Mouse (Mus musculus) stomach, postnatal 0 days (tissue): Measurements from ENCODE around the gene Lamp1.

Experiments
- CTCF ChIP-seq: IDR thresholded peaks from 2 replicates; pipeline ENCODE4 v1.5.1; 2016; ENCODE audit warnings: antibody characterized with exemption, low read depth, mild to moderate bottlenecking, moderate library complexity
- EP300 ChIP-seq: optimal IDR thresholded peaks from 2 replicates; pipeline ENCODE3; 2016; ENCODE audit warnings: antibody characterized with exemption

- TF ChIP-seq CTCF (no peak), EP300 (no peak)
These were observed 45.6 kb downstream of the Lamp1 start for GRCm38 (mm10) chr8:13204371-13205140.
